ENCODE assay signal across 13 mouse cellular contexts in genomic region chr4:101298311-101298990, GRCm38 (mm10). TPM values are rescaled to one million over a fixed set of nuclear protein-coding genes. Genes with fewer than 3 reads are reported as not detected.
A peak's percentile ranks its signal among the peaks of the same experiment; 100 is the strongest.
DNase-seq lines count a peak whose midpoint lies in the region; ATAC-seq lines count a peak whose summit lies in the region.
"Had no signal": no experiment of that assay in that cellular context is flagged by ENCODE, and none has a peak within 500 bp of the region (broad histone marks: within the 10 kb centered on the region; RNA-seq: fewer than 3 reads in every experiment).

No protein-coding gene starts in this region.

- peak; percentile 53 to 58 for DNase-seq in B cell, adult 2 months
- peak; percentile 23 for DNase-seq in T-cell, adult 2 months (ENCODE audit: low spot score)
- no peak for DNase-seq in lung, postnatal 14 days
- DNase-seq in urinary bladder, postnatal 25 days (ENCODE audit: low spot score): no peak
- no peak for DNase-seq in Muller cell, postnatal 12 days (ENCODE audit: inconsistent ontology term)
- DNase-seq: adrenal gland, postnatal 10 days; cerebellum, adult 18-20 months; heart, adult 2 months; liver, embryonic 13.5 days had no signal

- ATAC-seq in inflammation-experienced regulatory T-cells, adult 6 months: peak; percentile 66
- peak; percentile 53; the same call in 1 of the 2 replicates for ATAC-seq in neutrophil, adult 5-6 weeks (ENCODE audit: extremely low read depth, insufficient number of reproducible peaks, low FRiP score, poor library complexity, severe bottlenecking)
- ATAC-seq: forebrain, embryonic 14.5 days; lung, postnatal 0 days had no signal

RNA-seq across cellular contexts. Expression of gene Jak1, which starts 33.4 kb away (rescaled TPM):
- polyA plus RNA-seq in inflammation-experienced regulatory T-cells, adult 6 months (2017; shearing (Covaris generic)): 100 to 1,000 TPM; 317 to 371 (median 344) TPM
- total RNA-seq in neutrophil, adult 5-6 weeks (2017): 310 and 328 TPM in 2 replicates

Comparison
In these comparisons a context has a peak if more than half of its experiments do, and no peak if none do; other contexts are left out.
1. DNase-seq: peak in B cell, adult 2 months (2 of 2) and T-cell, adult 2 months (single experiment); none in lung, postnatal 14 days (single experiment), urinary bladder, postnatal 25 days (single experiment) and Muller cell, postnatal 12 days (single experiment).